Mouse (Mus musculus): ENCODE data around the gene Ttc8. TPM values are rescaled to one million over a fixed set of nuclear protein-coding genes. Genes with fewer than 3 reads are reported as not detected.

The Ttc8 gene
- polyA plus RNA-seq, 1 experiment = 57.7 TPM

DNA sequence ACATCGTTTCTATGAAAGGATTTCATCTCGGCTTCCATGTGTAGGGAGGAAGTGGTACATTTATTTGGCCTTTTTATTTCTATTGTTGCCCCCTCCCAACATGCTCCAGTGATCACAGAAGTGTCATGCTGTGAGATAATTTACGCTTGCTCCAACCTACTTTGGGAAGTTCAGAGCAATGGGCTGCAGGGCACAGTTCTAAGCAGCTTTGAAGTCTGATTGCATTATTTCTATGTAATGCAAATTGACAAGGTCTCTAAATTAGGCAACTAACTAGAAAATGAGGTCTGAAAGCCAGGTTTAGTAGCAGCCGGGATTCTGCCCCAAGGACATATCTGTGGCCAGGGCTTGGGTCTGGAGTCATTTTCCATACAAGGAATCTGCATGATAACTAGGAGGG is 89.1 kb downstream of the Ttc8 start:
- H3K4me3 ChIP-seq (ENCODE audit: insufficient read depth, low read length) = no peak overlapping the region
- H3K27ac ChIP-seq (ENCODE audit: insufficient read depth, low read length) = no peak overlapping the region
- H3K4me1 ChIP-seq (ENCODE audit: control insufficient read depth, insufficient read depth, low read length) = no peaks in the 10 kb centered on the region
- TF ChIP-seq POLR2A (IDR thresholded peaks at IDR 0.05; ENCODE audit: extremely low read depth, insufficient read depth, low read length) = no peak

DNA sequence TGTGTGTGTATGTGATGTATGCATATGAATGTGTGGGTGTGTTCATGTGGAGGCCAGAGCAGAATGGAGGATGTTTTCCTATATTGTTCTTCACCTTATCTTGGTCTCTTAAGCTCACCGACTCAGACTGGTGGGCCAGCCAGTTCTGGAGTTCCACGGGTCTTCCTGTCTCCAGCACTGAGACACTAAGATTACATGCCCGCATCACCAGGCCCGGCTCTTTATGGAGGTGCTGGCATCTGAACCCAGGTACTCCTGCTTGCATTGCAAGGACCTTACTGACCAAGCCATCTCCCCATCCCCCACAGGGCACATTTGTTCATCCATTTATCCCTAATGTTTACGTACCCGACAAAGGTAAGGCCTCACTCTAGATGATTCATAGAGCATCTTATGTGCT is 89.7 kb downstream of the Ttc8 start:
- H3K27ac ChIP-seq (ENCODE audit: insufficient read depth, low read length) = no peak overlapping the region
- no peaks in the 10 kb centered on the region for H3K4me1 ChIP-seq (ENCODE audit: control insufficient read depth, insufficient read depth, low read length)
- no peak for TF ChIP-seq POLR2A (IDR thresholded peaks at IDR 0.05; ENCODE audit: extremely low read depth, insufficient read depth, low read length)
- TF ChIP-seq CTCF (IDR thresholded peaks at IDR 0.05; ENCODE audit: extremely low read depth, insufficient read depth, low read length) = no peak
- H3K4me3 ChIP-seq (ENCODE audit: insufficient read depth, low read length) = no peak overlapping the region

DNA sequence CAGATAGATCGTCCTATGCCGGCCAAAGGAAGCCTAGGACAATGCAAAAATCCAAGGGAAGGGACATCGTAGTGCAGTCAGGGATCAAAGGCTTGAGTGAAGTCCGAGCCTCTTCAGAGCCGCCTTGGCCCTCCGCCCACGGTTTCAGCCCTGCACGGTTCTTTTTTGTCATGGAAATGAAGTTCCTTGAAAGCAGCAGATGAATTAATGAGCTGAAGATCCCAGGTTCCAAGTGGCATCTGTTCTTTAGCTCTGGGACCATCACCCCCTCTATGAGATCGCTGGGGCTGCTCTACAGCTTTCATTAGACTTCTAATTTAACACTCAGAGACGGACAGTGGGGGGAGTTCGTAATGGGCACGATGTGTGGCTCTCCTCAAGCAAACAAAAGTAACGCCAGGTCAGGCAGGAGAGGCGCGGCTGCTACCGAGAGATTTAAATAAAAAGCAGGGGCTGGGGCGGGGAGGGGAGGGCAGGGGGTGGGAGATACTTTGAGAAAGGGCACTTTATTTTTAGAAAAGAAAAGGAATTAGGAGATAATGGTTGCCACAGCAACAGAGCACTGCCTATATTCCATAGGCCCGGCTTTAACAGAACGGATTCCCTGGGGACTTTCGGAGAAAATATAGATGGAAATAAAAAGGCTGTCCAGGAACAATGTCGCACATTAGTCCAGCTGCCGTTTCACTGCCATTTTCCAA is 90.9 kb downstream of the Ttc8 start:
- H3K4me1 ChIP-seq (ENCODE audit: control insufficient read depth, insufficient read depth, low read length) = peaks cover 6% of the 10 kb centered on the region
- no peak overlapping the region for H3K4me3 ChIP-seq (ENCODE audit: insufficient read depth, low read length)
- no peak for TF ChIP-seq CTCF (IDR thresholded peaks at IDR 0.05; ENCODE audit: extremely low read depth, insufficient read depth, low read length)
- no peak for TF ChIP-seq POLR2A (IDR thresholded peaks at IDR 0.05; ENCODE audit: extremely low read depth, insufficient read depth, low read length)
- no peak overlapping the region for H3K27ac ChIP-seq (ENCODE audit: insufficient read depth, low read length)

DNA sequence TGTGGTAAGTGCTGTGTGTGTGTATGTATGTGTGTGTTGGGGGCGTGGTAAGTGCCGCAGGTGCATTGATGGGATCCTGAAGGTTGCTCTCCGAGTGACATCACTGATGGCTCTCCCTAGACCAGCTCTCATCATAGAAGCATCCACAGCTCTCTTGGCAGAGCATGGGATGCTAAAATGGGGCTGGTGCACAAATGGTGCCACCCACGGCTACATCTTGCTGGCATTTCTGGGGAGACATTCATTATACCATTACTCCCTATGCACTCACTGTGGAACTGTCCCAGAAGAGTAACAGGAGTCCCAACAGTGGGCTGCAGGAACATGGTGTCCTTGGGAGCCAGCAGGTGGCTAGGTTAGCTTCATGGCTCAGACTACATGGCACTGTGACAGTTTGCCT is 95.5 kb downstream of the Ttc8 start:
- TF ChIP-seq POLR2A (IDR thresholded peaks at IDR 0.05; ENCODE audit: extremely low read depth, insufficient read depth, low read length) = no peak
- no peak for TF ChIP-seq CTCF (IDR thresholded peaks at IDR 0.05; ENCODE audit: extremely low read depth, insufficient read depth, low read length)
- Histone ChIP-seq H3K27ac (ENCODE audit: insufficient read depth, low read length) (peak overlapping the region; percentile 48; the same call in 1 of the 2 replicates), H3K4me3 (ENCODE audit: insufficient read depth, low read length) (no peak overlapping the region), H3K4me1 (ENCODE audit: control insufficient read depth, insufficient read depth, low read length) (peaks cover 8% of the 10 kb centered on the region)

DNA sequence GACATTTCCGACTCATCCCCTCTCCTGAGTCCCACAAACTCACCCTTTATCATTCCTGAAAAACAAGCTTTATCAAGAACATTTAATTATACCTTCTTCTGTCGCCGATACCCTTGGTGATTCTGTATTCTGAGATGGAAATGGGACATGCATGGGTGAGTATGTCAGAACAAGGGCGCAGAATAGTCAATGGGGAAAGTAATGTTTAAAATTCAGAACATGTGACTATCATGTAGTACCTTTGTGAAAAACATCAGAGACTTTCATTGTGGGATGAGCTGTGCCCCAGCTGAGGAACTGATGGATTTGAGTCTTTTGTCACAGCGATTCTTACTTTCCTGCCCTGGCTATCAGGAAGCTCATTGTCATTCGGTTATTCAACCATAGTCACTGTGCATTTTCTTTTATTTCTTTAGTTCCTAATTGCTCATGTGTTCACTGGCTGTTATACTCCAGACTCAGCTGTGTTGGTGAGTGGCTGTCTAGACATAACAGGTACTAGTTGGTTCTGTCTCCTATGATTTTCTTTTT is 104.1 kb downstream of the Ttc8 start:
- Histone ChIP-seq H3K4me1 (ENCODE audit: control insufficient read depth, insufficient read depth, low read length) (peaks cover 4% of the 10 kb centered on the region), H3K4me3 (ENCODE audit: insufficient read depth, low read length) (no peak overlapping the region), H3K27ac (ENCODE audit: insufficient read depth, low read length) (no peak overlapping the region)
- no peak for TF ChIP-seq POLR2A (IDR thresholded peaks at IDR 0.05; ENCODE audit: extremely low read depth, insufficient read depth, low read length)
- no peak for TF ChIP-seq CTCF (IDR thresholded peaks at IDR 0.05; ENCODE audit: extremely low read depth, insufficient read depth, low read length)

DNA sequence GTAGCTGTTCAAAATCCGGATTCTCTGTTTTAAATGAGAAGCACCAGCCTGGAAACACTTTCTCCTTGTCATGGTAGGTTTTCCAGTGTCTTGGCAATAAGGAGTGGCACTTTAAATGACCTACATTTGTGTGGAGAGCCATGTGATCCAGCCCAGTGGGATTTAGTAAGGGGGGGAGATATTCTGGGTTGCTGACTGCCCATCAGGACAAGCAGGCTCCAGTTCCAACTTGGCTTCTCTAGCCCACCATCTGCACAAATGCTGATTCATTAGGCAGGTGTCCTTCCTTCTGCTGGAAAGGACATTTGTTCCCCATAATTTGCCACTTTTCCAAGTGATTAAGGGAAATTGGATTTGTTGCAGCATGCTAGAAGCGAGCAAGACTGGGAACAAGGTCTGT is 105.9 kb downstream of the Ttc8 start:
- H3K4me3 ChIP-seq (ENCODE audit: insufficient read depth, low read length) = no peak overlapping the region
- TF ChIP-seq CTCF (IDR thresholded peaks at IDR 0.05; ENCODE audit: extremely low read depth, insufficient read depth, low read length) (no peak), POLR2A (IDR thresholded peaks at IDR 0.05; ENCODE audit: extremely low read depth, insufficient read depth, low read length) (no peak)
- H3K27ac ChIP-seq (ENCODE audit: insufficient read depth, low read length) = no peak overlapping the region
- H3K4me1 ChIP-seq (ENCODE audit: control insufficient read depth, insufficient read depth, low read length) = peaks cover 6% of the 10 kb centered on the region

DNA sequence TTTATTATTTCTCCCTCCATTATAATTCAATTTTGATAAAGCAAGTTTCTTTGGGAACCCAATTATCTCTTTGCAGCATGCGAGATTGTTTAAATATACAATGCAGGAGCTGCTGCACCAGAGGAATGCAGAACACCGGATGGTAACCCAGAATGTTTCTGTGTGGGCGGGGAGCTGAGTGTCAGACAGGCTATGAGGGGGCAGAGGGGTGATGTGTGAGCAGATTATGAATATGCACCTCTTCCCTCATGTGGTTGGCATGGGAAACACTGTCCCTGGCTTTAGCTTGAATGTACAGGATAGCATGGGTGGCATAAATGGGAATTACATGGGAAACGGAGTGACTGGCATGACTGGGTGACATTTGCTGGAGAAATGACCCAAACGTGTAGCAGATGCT is 108.3 kb downstream of the Ttc8 start:
- Histone ChIP-seq H3K4me3 (ENCODE audit: insufficient read depth, low read length) (no peak overlapping the region), H3K4me1 (ENCODE audit: control insufficient read depth, insufficient read depth, low read length) (peaks cover 6% of the 10 kb centered on the region), H3K27ac (ENCODE audit: insufficient read depth, low read length) (no peak overlapping the region; the same call in 1 of the 2 replicates)
- TF ChIP-seq POLR2A (IDR thresholded peaks at IDR 0.05; ENCODE audit: extremely low read depth, insufficient read depth, low read length) (no peak), CTCF (IDR thresholded peaks at IDR 0.05; ENCODE audit: extremely low read depth, insufficient read depth, low read length) (no peak)

DNA sequence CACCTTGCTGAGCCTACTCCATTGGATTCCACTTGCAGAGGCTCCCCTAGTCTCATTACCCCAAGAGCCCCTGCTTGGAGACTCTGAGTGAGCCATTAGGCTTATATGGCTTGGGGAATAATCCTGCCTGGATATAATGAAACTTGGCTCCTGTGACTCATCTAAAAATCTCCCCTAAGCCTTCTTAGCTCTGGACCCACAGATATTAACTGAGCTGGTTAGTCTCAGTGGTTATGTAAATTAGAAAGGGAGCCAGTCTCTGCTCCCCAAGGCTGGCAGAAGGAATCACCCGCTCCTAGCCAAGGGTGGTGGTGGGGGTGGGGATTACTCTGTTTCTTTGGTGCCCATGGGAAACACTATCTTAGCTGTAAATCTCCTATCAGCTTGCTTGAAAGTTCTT is 109.6 kb downstream of the Ttc8 start:
- no peak for TF ChIP-seq CTCF (IDR thresholded peaks at IDR 0.05; ENCODE audit: extremely low read depth, insufficient read depth, low read length)
- TF ChIP-seq POLR2A (IDR thresholded peaks at IDR 0.05; ENCODE audit: extremely low read depth, insufficient read depth, low read length) = no peak

More for the DNA sequence above, 109.6 kb downstream of the Ttc8 start:
- H3K27ac ChIP-seq (ENCODE audit: insufficient read depth, low read length) = no peak overlapping the region
- peaks cover 6% of the 10 kb centered on the region for H3K4me1 ChIP-seq (ENCODE audit: control insufficient read depth, insufficient read depth, low read length)
- H3K4me3 ChIP-seq (ENCODE audit: insufficient read depth, low read length) = no peak overlapping the region

Other genes with a start within 250 kb of the Ttc8 start
- gene Ptpn21, start 183.2 kb upstream of the Ttc8 start, polyA plus RNA-seq (2012; rRNA removed) = 8.5 and 10.6 TPM in 2 replicates
- 119 TPM in 2 replicates for gene Zc3h14, start 173.6 kb upstream of the Ttc8 start, polyA plus RNA-seq (2012; rRNA removed)
- gene Eml5, start 19.1 kb upstream of the Ttc8 start, polyA plus RNA-seq (2012; rRNA removed) = 84.6 and 98.0 TPM in 2 replicates